Mouse (Mus musculus) forebrain, embryonic 14.5 days (tissue): ENCODE measurements at regions not wholly inside any gene's neighbourhood (a gene's known extent, or its start where the extent isn't known, plus 50 kb on each side); places are given as distances from the start of the nearest gene placed in this dataset.

ENCODE experiments used
- ATAC-seq: fragments of 200-750 bp; cut with Nextera tagmentation; 2 replicates; pipeline ENCODE4 v1.8.0; 2017; ENCODE audit warnings: mild to moderate bottlenecking, moderate library complexity
- DNase-seq: peaks from one replicate; pipeline ENCODE4 v3.0.0-alpha.2; 2015; ENCODE audit warnings: low spot score
- H3K27ac ChIP-seq: fragments of 300-500 bp; sonication (generic); 2 replicates; pipeline ENCODE4 v1.5.1; 2014; ENCODE audit warnings: low read depth, mild to moderate bottlenecking, control low read depth, low read length, moderate library complexity
- H3K27me3 ChIP-seq: fragments of 300-500 bp; sonication (generic); replicated peaks from 2 replicates; pipeline ENCODE4 v1.6.1; 2014; ENCODE audit warnings: low read length, control low read depth, mixed read lengths; ENCODE audit not compliant: control insufficient read depth, insufficient read depth
- H3K36me3 ChIP-seq: fragments of 300-500 bp; sonication (generic); 2 replicates; pipeline ENCODE4 v1.6.1; 2014; ENCODE audit warnings: low read length, control low read depth; ENCODE audit not compliant: control insufficient read depth, insufficient read depth
- H3K4me1 ChIP-seq: fragments of 300-500 bp; sonication (generic); 2 replicates; pipeline ENCODE4 v1.6.1; 2014; ENCODE audit warnings: antibody characterized with exemption, low read length, control low read depth; ENCODE audit not compliant: control insufficient read depth, insufficient read depth
- H3K4me2 ChIP-seq: fragments of 300-500 bp; sonication (generic); 2 replicates; pipeline ENCODE4 v1.6.1; 2014; ENCODE audit warnings: mild to moderate bottlenecking, control low read depth, low read length
- H3K4me3 ChIP-seq: fragments of 300-500 bp; sonication (generic); 2 replicates; pipeline ENCODE4 v1.5.1; 2014; ENCODE audit warnings: low read depth, low read length, control low read depth
- H3K9ac ChIP-seq: fragments of 300-500 bp; sonication (generic); 2 replicates; pipeline ENCODE4 v1.6.1; 2014; ENCODE audit warnings: mild to moderate bottlenecking, low read length, control low read depth, moderate library complexity
- H3K9me3 ChIP-seq: fragments of 300-500 bp; sonication (generic); replicated peaks from 2 replicates; pipeline ENCODE4 v1.6.1; 2016; ENCODE audit warnings: low read length, control low read depth, mixed read lengths; ENCODE audit not compliant: control insufficient read depth
- WGBS: fragments of 180-500 bp; shearing (Covaris S2); extraction: QIAGEN DNeasy Blood & Tissue Kit; methylation state at CpG from one replicate; pipeline ENCODE4 v1.1.7; 2014; 5-methylcytosine and 5-hydroxymethylcytosine counted together

DNA sequence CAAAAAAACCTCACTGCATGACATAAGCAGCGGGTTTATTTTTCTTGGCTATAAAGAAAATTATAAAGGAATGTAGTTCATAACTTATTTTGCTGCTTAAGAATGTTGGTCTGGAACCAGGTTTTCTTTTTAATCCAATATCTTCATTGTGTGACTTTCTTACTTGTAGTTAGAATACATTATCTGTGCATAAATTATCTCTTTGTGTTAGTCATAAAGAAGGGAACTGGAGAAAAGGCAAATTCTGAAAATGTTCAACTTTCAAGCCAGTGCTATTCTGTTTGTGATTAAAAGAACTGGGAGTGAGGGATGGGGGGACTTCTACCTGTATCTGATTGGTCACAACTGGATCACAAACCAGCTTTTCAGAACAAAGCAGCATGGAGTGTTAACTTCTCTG lies 551.1 kb upstream of the Cpxcr1 start:
- H3K4me3 ChIP-seq = no peak overlapping the region
- ATAC-seq (no peak), DNase-seq (no peak)
- no peak overlapping the region for H3K9ac ChIP-seq
- no peak overlapping the region for H3K4me2 ChIP-seq
- H3K36me3 ChIP-seq = no peaks in the 10 kb centered on the region
- no peaks in the 10 kb centered on the region for H3K9me3 ChIP-seq
- H3K27me3 ChIP-seq = no peaks in the 10 kb centered on the region
- H3K4me1 ChIP-seq = no peaks in the 10 kb centered on the region
- no peak overlapping the region for H3K27ac ChIP-seq
- WGBS = 85% methylated on average over 1 of the region's 1 CpGs

DNA sequence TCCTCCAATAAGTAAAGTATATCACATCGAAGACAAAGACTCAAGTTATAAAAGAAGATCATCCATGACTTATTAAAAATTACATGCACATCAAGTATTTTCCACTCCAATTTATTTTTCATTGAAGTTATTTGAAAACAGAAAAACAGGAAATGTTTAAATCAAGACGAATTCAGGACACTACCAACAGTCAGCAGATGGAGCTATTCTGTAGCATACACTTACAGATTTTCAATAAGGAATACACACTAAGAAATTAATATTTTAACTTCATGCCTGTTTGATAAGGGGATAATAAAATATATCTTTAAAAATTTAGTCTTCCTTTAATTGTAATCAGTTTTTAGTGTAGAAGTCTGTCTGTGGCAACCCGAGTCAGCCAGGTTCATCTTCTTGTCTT lies 519.3 kb upstream of the Cpxcr1 start:
- peak; percentile 1 for DNase-seq
- no peak overlapping the region for H3K4me2 ChIP-seq
- H3K4me1 ChIP-seq = no peaks in the 10 kb centered on the region
- no peaks in the 10 kb centered on the region for H3K27me3 ChIP-seq
- WGBS = 78% methylated on average over 3 of the region's 3 CpGs
- H3K27ac ChIP-seq = no peak overlapping the region
- no peak overlapping the region for H3K4me3 ChIP-seq
- ATAC-seq = no peak
- H3K36me3 ChIP-seq = no peaks in the 10 kb centered on the region
- no peak overlapping the region for H3K9ac ChIP-seq
- no peaks in the 10 kb centered on the region for H3K9me3 ChIP-seq
